Mouse (Mus musculus) right cerebral cortex, postnatal 4 days (tissue): ENCODE results near the gene Smad6.

Source experiments
- DNase-seq: peaks from one replicate; pipeline ENCODE4 v3.0.0-alpha.2; 2022

The Smad6 gene

GRCm38 (mm10) chr9:63981912-63982311 is 39.9 kb downstream of the Smad6 start:
- no peak for DNase-seq

- DNase-seq = no peak
These were observed 40.5 kb downstream of the Smad6 start for GRCm38 (mm10) chr9:63981371-63981770.

GRCm38 (mm10) chr9:63980179-63981086 is 41.4 kb downstream of the Smad6 start:
- no peak for DNase-seq

- no peak for DNase-seq
These were observed 42.6 kb downstream of the Smad6 start for GRCm38 (mm10) chr9:63979275-63979674.

GRCm38 (mm10) chr9:63978682-63979081 is 43.2 kb downstream of the Smad6 start:
- no peak for DNase-seq

GRCm38 (mm10) chr9:63975996-63976395 is 45.9 kb downstream of the Smad6 start:
- DNase-seq = no peak

GRCm38 (mm10) chr9:63974258-63975023 is 47.4 kb downstream of the Smad6 start:
- no peak for DNase-seq

GRCm38 (mm10) chr9:63973662-63974190 is 48.1 kb downstream of the Smad6 start:
- no peak for DNase-seq

- DNase-seq = no peak
These were observed 49.1 kb downstream of the Smad6 start for GRCm38 (mm10) chr9:63972576-63973290.

GRCm38 (mm10) chr9:63971557-63971956 is 50.3 kb downstream of the Smad6 start:
- no peak for DNase-seq

- DNase-seq = no peak
These were observed 51.0 kb downstream of the Smad6 start for GRCm38 (mm10) chr9:63970836-63971235.

GRCm38 (mm10) chr9:63970388-63970787 is 51.5 kb downstream of the Smad6 start:
- DNase-seq = no peak

GRCm38 (mm10) chr9:63969467-63969866 is 52.4 kb downstream of the Smad6 start:
- no peak for DNase-seq

- peak; percentile 72 for DNase-seq
These were observed 53.3 kb downstream of the Smad6 start for GRCm38 (mm10) chr9:63968592-63968991.

- DNase-seq = peak; percentile 39
These were observed 54.3 kb downstream of the Smad6 start for GRCm38 (mm10) chr9:63967408-63968172.

- DNase-seq = no peak
These were observed 56.3 kb downstream of the Smad6 start for GRCm38 (mm10) chr9:63965579-63965981.

- no peak for DNase-seq
These were observed 60.0 kb downstream of the Smad6 start for GRCm38 (mm10) chr9:63961881-63962280.

- DNase-seq = no peak
These were observed 61.1 kb downstream of the Smad6 start for GRCm38 (mm10) chr9:63960829-63961185.

- no peak for DNase-seq
These were observed 61.7 kb downstream of the Smad6 start for GRCm38 (mm10) chr9:63959933-63960828.

- peak; percentile 49 for DNase-seq
These were observed 62.5 kb downstream of the Smad6 start for GRCm38 (mm10) chr9:63959129-63959932.
